Mouse (Mus musculus): Measurements from ENCODE around the gene Srxn1. TPM values are rescaled to one million over a fixed set of nuclear protein-coding genes. Genes with fewer than 3 reads are reported as not detected.

Srxn1 gene
- polyA plus RNA-seq, 1 experiment = 13.3 TPM

DNA sequence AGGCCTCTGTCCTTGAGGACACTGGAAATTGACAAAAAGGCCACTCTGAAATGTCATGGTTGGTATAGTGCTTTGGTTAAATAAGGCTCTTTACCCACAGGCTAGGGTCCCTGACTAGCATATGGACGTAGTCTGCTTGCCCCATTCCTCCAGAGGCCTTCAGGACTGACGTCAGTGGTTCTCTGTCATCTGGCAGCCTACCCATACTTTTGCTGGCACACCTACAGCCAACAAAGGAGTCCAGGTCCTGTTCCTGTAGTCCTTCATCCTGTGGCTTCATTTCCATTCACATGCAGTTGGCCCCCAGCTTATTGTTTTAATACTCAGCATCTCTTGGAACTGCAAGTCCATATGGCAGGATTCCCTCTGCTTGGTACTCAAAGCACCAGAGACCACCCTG, 8.4 kb upstream of the Srxn1 start:
- Histone ChIP-seq H3K27me3 (ENCODE audit: control insufficient read depth, insufficient read depth, low read length) (peaks cover 16% of the 10 kb centered on the region; the same call in 1 of the 2 replicates), H3K27ac (ENCODE audit: insufficient read depth, low read length) (no peak overlapping the region), H3K4me1 (ENCODE audit: control insufficient read depth, insufficient read depth, insufficient read length) (peaks cover 4% of the 10 kb centered on the region; the same call in 1 of the 2 replicates), H3K4me3 (ENCODE audit: extremely low read depth, insufficient read depth, insufficient read length) (no peak overlapping the region), H3K36me3 (ENCODE audit: control insufficient read depth, insufficient read depth, low read length) (no peaks in the 10 kb centered on the region)
- no peak for DNase-seq (ENCODE audit: low read depth in 1 of 2, low spot score in 2 of 2)
- 77% methylated on average over 2 of the region's 2 CpGs for WGBS
- TF ChIP-seq CTCF (IDR thresholded peaks at IDR 0.05; ENCODE audit: extremely low read depth, insufficient read depth, insufficient read length, insufficient replicate concordance) (no peak), POLR2A (IDR thresholded peaks at IDR 0.05; ENCODE audit: low read depth, low read length) (no peak)

DNA sequence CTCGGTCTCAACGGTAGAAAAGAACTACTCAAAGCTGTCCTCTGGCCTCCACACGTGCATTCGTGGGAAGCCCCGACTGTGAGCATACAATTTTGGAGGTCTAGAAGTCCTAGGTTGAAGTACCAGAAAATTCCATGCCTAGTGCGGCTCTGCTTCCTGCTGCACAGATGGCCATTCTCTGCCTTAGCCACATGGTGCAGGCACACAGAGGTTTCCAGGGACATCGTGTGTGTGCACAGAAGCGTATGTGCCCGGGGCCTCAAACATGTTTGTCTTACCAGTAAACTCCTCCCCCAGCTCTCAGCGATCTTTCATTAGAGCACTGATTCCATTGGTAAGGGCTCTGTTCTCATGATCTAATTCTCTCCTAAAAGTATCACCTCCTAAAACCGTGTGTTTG, 7.4 kb upstream of the Srxn1 start:
- no peak for DNase-seq (ENCODE audit: low read depth in 1 of 2, low spot score in 2 of 2)
- Histone ChIP-seq H3K27me3 (ENCODE audit: control insufficient read depth, insufficient read depth, low read length) (peaks cover 14% of the 10 kb centered on the region; the same call in 1 of the 2 replicates), H3K4me3 (ENCODE audit: extremely low read depth, insufficient read depth, insufficient read length) (no peak overlapping the region), H3K4me1 (ENCODE audit: control insufficient read depth, insufficient read depth, insufficient read length) (peaks cover 4% of the 10 kb centered on the region; the same call in 1 of the 2 replicates), H3K27ac (ENCODE audit: insufficient read depth, low read length) (no peak overlapping the region), H3K36me3 (ENCODE audit: control insufficient read depth, insufficient read depth, low read length) (no peaks in the 10 kb centered on the region)
- 84% methylated on average over 11 of the region's 11 CpGs for WGBS
- no peak for TF ChIP-seq CTCF (IDR thresholded peaks at IDR 0.05; ENCODE audit: extremely low read depth, insufficient read depth, insufficient read length, insufficient replicate concordance)
- no peak for TF ChIP-seq POLR2A (IDR thresholded peaks at IDR 0.05; ENCODE audit: low read depth, low read length)

- no peak for DNase-seq (ENCODE audit: low read depth in 1 of 2, low spot score in 2 of 2)
- H3K27ac ChIP-seq (ENCODE audit: insufficient read depth, low read length) = no peak overlapping the region
- 72% methylated on average over 3 of the region's 3 CpGs for WGBS
- no peak for TF ChIP-seq CTCF (IDR thresholded peaks at IDR 0.05; ENCODE audit: extremely low read depth, insufficient read depth, insufficient read length, insufficient replicate concordance)
- TF ChIP-seq POLR2A (IDR thresholded peaks at IDR 0.05; ENCODE audit: low read depth, low read length) = no peak
- H3K27me3 ChIP-seq (ENCODE audit: control insufficient read depth, insufficient read depth, low read length) = 0 out of 2 replicates have a peak, but pooled peaks cover 4% of the 10 kb centered on the region
- H3K4me1 ChIP-seq (ENCODE audit: control insufficient read depth, insufficient read depth, insufficient read length) = no peaks in the 10 kb centered on the region
- no peak overlapping the region for H3K4me3 ChIP-seq (ENCODE audit: extremely low read depth, insufficient read depth, insufficient read length)
- H3K36me3 ChIP-seq (ENCODE audit: control insufficient read depth, insufficient read depth, low read length) = no peaks in the 10 kb centered on the region
These were observed 5.8 kb upstream of the Srxn1 start for GRCm38 (mm10) chr2:152099538-152099937.

- TF ChIP-seq CTCF (IDR thresholded peaks at IDR 0.05; ENCODE audit: extremely low read depth, insufficient read depth, insufficient read length, insufficient replicate concordance) = no peak
- no peak for TF ChIP-seq POLR2A (IDR thresholded peaks at IDR 0.05; ENCODE audit: low read depth, low read length)
- Histone ChIP-seq H3K27me3 (ENCODE audit: control insufficient read depth, insufficient read depth, low read length) (0 out of 2 replicates have a peak, but pooled peaks cover 3% of the 10 kb centered on the region), H3K4me3 (ENCODE audit: extremely low read depth, insufficient read depth, insufficient read length) (no peak overlapping the region), H3K27ac (ENCODE audit: insufficient read depth, low read length) (no peak overlapping the region), H3K4me1 (ENCODE audit: control insufficient read depth, insufficient read depth, insufficient read length) (peaks cover 9% of the 10 kb centered on the region; the same call in 1 of the 2 replicates), H3K36me3 (ENCODE audit: control insufficient read depth, insufficient read depth, low read length) (no peaks in the 10 kb centered on the region)
- WGBS = 67% methylated on average over 13 of the region's 13 CpGs
- DNase-seq (ENCODE audit: low read depth in 1 of 2, low spot score in 2 of 2) = no peak
These were observed 3.6 kb upstream of the Srxn1 start for GRCm38 (mm10) chr2:152101761-152102160.

- TF ChIP-seq CTCF (IDR thresholded peaks at IDR 0.05; ENCODE audit: extremely low read depth, insufficient read depth, insufficient read length, insufficient replicate concordance) = no peak
- TF ChIP-seq POLR2A (IDR thresholded peaks at IDR 0.05; ENCODE audit: low read depth, low read length) = no peak
- Histone ChIP-seq H3K27me3 (ENCODE audit: control insufficient read depth, insufficient read depth, low read length) (0 out of 2 replicates have a peak, but pooled peaks cover 3% of the 10 kb centered on the region), H3K27ac (ENCODE audit: insufficient read depth, low read length) (no peak overlapping the region), H3K36me3 (ENCODE audit: control insufficient read depth, insufficient read depth, low read length) (no peaks in the 10 kb centered on the region), H3K4me1 (ENCODE audit: control insufficient read depth, insufficient read depth, insufficient read length) (peaks cover 9% of the 10 kb centered on the region; the same call in 1 of the 2 replicates), H3K4me3 (ENCODE audit: extremely low read depth, insufficient read depth, insufficient read length) (no peak overlapping the region)
- DNase-seq (ENCODE audit: low read depth in 1 of 2, low spot score in 2 of 2) = no peak
- 65% methylated on average over 6 of the region's 6 CpGs for WGBS
These were observed 2.9 kb upstream of the Srxn1 start for GRCm38 (mm10) chr2:152102369-152102768.

- Histone ChIP-seq H3K27ac (ENCODE audit: insufficient read depth, low read length) (no peak overlapping the region), H3K36me3 (ENCODE audit: control insufficient read depth, insufficient read depth, low read length) (no peaks in the 10 kb centered on the region), H3K4me1 (ENCODE audit: control insufficient read depth, insufficient read depth, insufficient read length) (peaks cover 9% of the 10 kb centered on the region; the same call in 1 of the 2 replicates), H3K27me3 (ENCODE audit: control insufficient read depth, insufficient read depth, low read length) (0 out of 2 replicates have a peak, but pooled peaks cover 3% of the 10 kb centered on the region), H3K4me3 (ENCODE audit: extremely low read depth, insufficient read depth, insufficient read length) (peak overlapping the region; percentile 50; the same call in 1 of the 2 replicates)
- 6% methylated on average over 17 of the region's 17 CpGs for WGBS
- DNase-seq (ENCODE audit: low read depth in 1 of 2, low spot score in 2 of 2) = no peak
- TF ChIP-seq CTCF (IDR thresholded peaks at IDR 0.05; ENCODE audit: extremely low read depth, insufficient read depth, insufficient read length, insufficient replicate concordance) (no peak), POLR2A (IDR thresholded peaks at IDR 0.05; ENCODE audit: low read depth, low read length) (no peak)
These were observed 502 bp upstream of the Srxn1 start for GRCm38 (mm10) chr2:152104711-152105317.

GRCm38 (mm10) chr2:152106225-152106595, 894 bp downstream of the Srxn1 start:
- H3K27me3 ChIP-seq (ENCODE audit: control insufficient read depth, insufficient read depth, low read length) = 0 out of 2 replicates have a peak, but pooled peaks cover 3% of the 10 kb centered on the region
- no peak overlapping the region for H3K27ac ChIP-seq (ENCODE audit: insufficient read depth, low read length)
- no peak overlapping the region for H3K4me3 ChIP-seq (ENCODE audit: extremely low read depth, insufficient read depth, insufficient read length)
- no peaks in the 10 kb centered on the region for H3K36me3 ChIP-seq (ENCODE audit: control insufficient read depth, insufficient read depth, low read length)
- no peak for DNase-seq (ENCODE audit: low read depth in 1 of 2, low spot score in 2 of 2)
- H3K4me1 ChIP-seq (ENCODE audit: control insufficient read depth, insufficient read depth, insufficient read length) = peaks cover 9% of the 10 kb centered on the region; the same call in 1 of the 2 replicates
- WGBS = 89% methylated on average over 3 of the region's 3 CpGs
- TF ChIP-seq POLR2A (IDR thresholded peaks at IDR 0.05; ENCODE audit: low read depth, low read length) = no peak
- TF ChIP-seq CTCF (IDR thresholded peaks at IDR 0.05; ENCODE audit: extremely low read depth, insufficient read depth, insufficient read length, insufficient replicate concordance) = no peak

Measured in spleen, adult 2 months (tissue).